Mouse (Mus musculus) limb, embryonic 12.5 days (tissue): Measurements from ENCODE around the gene Jazf1. TPM values are rescaled to one million over a fixed set of nuclear protein-coding genes. Genes with fewer than 3 reads are reported as not detected.

Experiments used
- ATAC-seq: fragments of 200-750 bp; cut with Nextera tagmentation; 2 replicates; pipeline ENCODE4 v1.8.0; 2017; ENCODE audit warnings: low read depth, moderate TSS enrichment; ENCODE audit not compliant: insufficient number of reproducible peaks, insufficient read depth, low FRiP score, low TSS enrichment
- H3K27ac ChIP-seq: fragments of 300-500 bp; sonication (generic); 2 replicates; pipeline ENCODE4 v1.5.1; 2016; ENCODE audit warnings: mild to moderate bottlenecking, moderate library complexity
- H3K27me3 ChIP-seq: fragments of 300-500 bp; sonication (generic); 2 replicates; pipeline ENCODE4 v1.6.1; 2016; ENCODE audit warnings: mild to moderate bottlenecking, moderate library complexity
- H3K36me3 ChIP-seq: fragments of 300-500 bp; sonication (generic); 2 replicates; pipeline ENCODE4 v1.6.1; 2016; ENCODE audit warnings: mild to moderate bottlenecking, moderate library complexity
- H3K4me1 ChIP-seq: fragments of 300-500 bp; sonication (generic); replicated peaks from 2 replicates; pipeline ENCODE4 v1.6.1; 2016
- H3K4me2 ChIP-seq: fragments of 300-500 bp; sonication (generic); 2 replicates; pipeline ENCODE4 v1.6.1; 2016; ENCODE audit warnings: mild to moderate bottlenecking, moderate library complexity
- H3K4me3 ChIP-seq: fragments of 300-500 bp; sonication (generic); replicated peaks from 2 replicates; pipeline ENCODE4 v1.5.1; 2016; ENCODE audit warnings: mild to moderate bottlenecking
- H3K9ac ChIP-seq: fragments of 300-500 bp; sonication (generic); replicated peaks from 2 replicates; pipeline ENCODE4 v1.6.1; 2016; ENCODE audit warnings: mild to moderate bottlenecking, moderate library complexity
- H3K9me3 ChIP-seq: fragments of 300-500 bp; sonication (generic); 2 replicates; pipeline ENCODE4 v1.6.1; 2016; ENCODE audit warnings: mild to moderate bottlenecking, moderate library complexity
- WGBS: fragments of 180-500 bp; shearing (Covaris S2); methylation state at CpG from one replicate; pipeline ENCODE4 v1.1.7; 2016; 5-methylcytosine and 5-hydroxymethylcytosine counted together
- polyA plus RNA-seq: library from polyadenylated mRNA; unstranded; fragments of >200 nt; fragmentation: Nextera tagmentation; extraction: Ambion mirVana; gene quantifications from 2 replicates; pipeline ENCODE4 v1.2.1, GENCODE M21; 2016

Gene Jazf1
- polyA plus RNA-seq, 1 experiment from 2014 or later: 12.8 TPM

DNA sequence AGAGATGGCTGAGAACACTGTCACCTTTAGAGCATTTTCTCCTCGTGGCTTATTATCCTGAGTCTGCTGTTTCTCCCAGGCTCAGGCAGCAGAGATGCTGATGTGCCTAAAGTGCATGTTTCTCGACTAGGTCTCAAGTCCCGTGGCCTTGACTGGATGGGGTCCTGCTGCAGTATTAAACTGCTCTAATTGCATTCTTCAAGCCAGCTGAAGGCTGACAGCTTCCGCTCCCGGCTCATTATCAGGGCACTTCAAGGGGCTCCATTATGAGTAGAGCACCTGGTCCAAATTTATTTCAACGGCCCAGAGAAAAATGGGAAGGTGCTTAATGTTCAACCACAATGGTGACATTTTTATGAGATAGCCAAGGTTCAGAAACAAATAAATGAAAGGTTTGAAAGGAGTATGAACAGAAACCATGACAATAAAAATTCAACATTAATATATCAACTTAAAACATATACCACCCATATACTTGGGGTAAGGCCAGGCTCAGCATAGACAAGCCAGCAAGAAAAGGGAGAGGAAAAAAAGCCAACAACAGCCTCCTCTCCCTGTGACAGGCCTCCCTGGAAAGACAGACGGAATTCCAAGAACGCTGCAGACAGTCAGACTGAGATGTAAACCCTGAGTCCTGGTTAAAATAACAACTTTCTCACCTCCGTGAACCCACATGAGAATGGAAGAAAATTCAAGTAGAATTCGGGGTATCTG, 100.7 kb downstream of the Jazf1 start:
- no peaks in the 10 kb centered on the region for H3K36me3 ChIP-seq
- no peak overlapping the region for H3K4me2 ChIP-seq
- WGBS: 13% methylated on average over 10 of the region's 10 CpGs
- peaks cover 5% of the 10 kb centered on the region; the same call in 1 of the 2 replicates for H3K27me3 ChIP-seq
- peaks cover 67% of the 10 kb centered on the region for H3K4me1 ChIP-seq
- H3K9me3 ChIP-seq: no peaks in the 10 kb centered on the region
- H3K4me3 ChIP-seq: no peak overlapping the region
- peak overlapping the region; percentile 90 for H3K27ac ChIP-seq
- peak; percentile 82 for ATAC-seq
- H3K9ac ChIP-seq: no peak overlapping the region

- no peak overlapping the region for H3K4me3 ChIP-seq
- peaks cover 76% of the 10 kb centered on the region for H3K4me1 ChIP-seq
- ATAC-seq: no peak
- H3K4me2 ChIP-seq: peak overlapping the region; percentile 24; the same call in 1 of the 2 replicates
- no peaks in the 10 kb centered on the region for H3K36me3 ChIP-seq
- H3K9ac ChIP-seq: 0 out of 2 replicates have a peak overlapping the region, but pooled peaks have one; percentile 34
- WGBS: 17% methylated on average over 4 of the region's 4 CpGs
- H3K9me3 ChIP-seq: no peaks in the 10 kb centered on the region
- H3K27me3 ChIP-seq: peaks cover 2% of the 10 kb centered on the region; the same call in 1 of the 2 replicates
- H3K27ac ChIP-seq: peak overlapping the region; percentile 94
These were observed 102.4 kb downstream of the Jazf1 start for GRCm38 (mm10) chr6:52966001-52966400.

- peaks cover 82% of the 10 kb centered on the region for H3K4me1 ChIP-seq
- H3K36me3 ChIP-seq: no peaks in the 10 kb centered on the region
- no peak for ATAC-seq
- no peaks in the 10 kb centered on the region for H3K27me3 ChIP-seq
- 21% methylated on average over 7 of the region's 7 CpGs for WGBS
- no peaks in the 10 kb centered on the region for H3K9me3 ChIP-seq
- H3K4me3 ChIP-seq: no peak overlapping the region
- H3K4me2 ChIP-seq: peak overlapping the region; percentile 24
- H3K27ac ChIP-seq: peak overlapping the region; percentile 94
- H3K9ac ChIP-seq: peak overlapping the region; percentile 32; the same call in 1 of the 2 replicates
These were observed 103.1 kb downstream of the Jazf1 start for GRCm38 (mm10) chr6:52965340-52965739.

DNA sequence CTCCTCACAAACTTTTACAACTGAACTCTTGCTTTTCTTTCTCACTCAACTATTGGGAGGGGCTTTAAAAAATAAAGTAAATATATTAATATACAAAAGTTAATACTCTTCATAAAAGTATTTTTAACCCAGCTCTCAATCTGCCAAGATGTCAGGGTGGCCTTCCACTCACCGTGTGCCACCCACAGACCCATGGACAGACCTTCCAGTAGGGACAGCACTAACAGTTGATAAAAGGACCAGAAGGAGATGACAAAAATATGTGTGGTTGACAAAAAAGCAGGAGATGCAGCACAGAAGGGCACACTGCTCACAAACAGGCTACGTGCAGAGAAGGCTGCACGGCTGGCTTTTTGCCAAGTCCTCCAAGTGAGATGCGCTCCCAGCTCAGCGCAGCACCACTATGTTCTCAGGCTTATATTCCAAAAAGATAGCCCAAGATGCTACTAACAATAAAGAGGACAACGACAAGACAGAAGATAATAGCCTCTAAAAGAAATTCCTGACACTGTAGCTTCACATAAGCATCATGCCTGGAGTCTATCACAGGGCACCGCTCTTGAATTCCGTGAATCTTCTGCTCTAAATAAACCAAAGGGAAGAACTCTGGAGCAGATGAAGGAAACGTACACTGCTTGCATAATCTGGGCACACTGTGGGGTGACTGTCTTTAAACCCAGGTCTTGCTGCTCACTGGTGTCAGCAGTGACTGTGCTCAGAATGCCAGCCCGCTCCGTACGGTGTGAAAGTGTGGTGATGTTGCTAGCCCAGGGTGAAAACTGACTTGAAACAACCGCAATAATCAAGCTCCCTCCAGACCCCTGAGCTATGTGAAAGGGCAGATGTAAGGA, 104.4 kb downstream of the Jazf1 start:
- Histone ChIP-seq H3K4me3 (no peak overlapping the region), H3K36me3 (no peaks in the 10 kb centered on the region), H3K27me3 (no peaks in the 10 kb centered on the region), H3K9ac (no peak overlapping the region), H3K4me2 (peak overlapping the region; percentile 16), H3K27ac (peak overlapping the region; percentile 88), H3K4me1 (peaks cover 75% of the 10 kb centered on the region), H3K9me3 (no peaks in the 10 kb centered on the region)
- 38% methylated on average over 13 of the region's 13 CpGs for WGBS
- no peak for ATAC-seq

- Histone ChIP-seq H3K27ac (peak overlapping the region; percentile 88), H3K9ac (no peak overlapping the region)
- ATAC-seq: no peak
These were observed 105.0 kb downstream of the Jazf1 start for GRCm38 (mm10) chr6:52963430-52963732.

GRCm38 (mm10) chr6:52962600-52963429, 105.6 kb downstream of the Jazf1 start:
- no peak overlapping the region for H3K9ac ChIP-seq
- H3K4me2 ChIP-seq: no peak overlapping the region
- WGBS: 39% methylated on average over 4 of the region's 4 CpGs
- no peak for ATAC-seq
- no peaks in the 10 kb centered on the region for H3K9me3 ChIP-seq
- no peaks in the 10 kb centered on the region for H3K27me3 ChIP-seq
- H3K4me3 ChIP-seq: no peak overlapping the region
- H3K36me3 ChIP-seq: no peaks in the 10 kb centered on the region
- H3K4me1 ChIP-seq: peaks cover 69% of the 10 kb centered on the region
- peak overlapping the region; percentile 88 for H3K27ac ChIP-seq

More at GRCm38 (mm10) chr6:52963430-52963732, 105.0 kb downstream of the Jazf1 start:
- Histone ChIP-seq H3K9me3 (no peaks in the 10 kb centered on the region), H3K4me2 (no peak overlapping the region), H3K4me1 (peaks cover 70% of the 10 kb centered on the region), H3K4me3 (no peak overlapping the region), H3K36me3 (no peaks in the 10 kb centered on the region), H3K27me3 (no peaks in the 10 kb centered on the region)
- 23% methylated on average over 6 of the region's 6 CpGs for WGBS

GRCm38 (mm10) chr6:52961660-52962490, 106.6 kb downstream of the Jazf1 start:
- Histone ChIP-seq H3K9me3 (no peaks in the 10 kb centered on the region), H3K4me1 (peaks cover 69% of the 10 kb centered on the region), H3K27me3 (no peaks in the 10 kb centered on the region), H3K4me2 (no peak overlapping the region), H3K27ac (peak overlapping the region; percentile 88), H3K4me3 (no peak overlapping the region), H3K9ac (no peak overlapping the region), H3K36me3 (no peaks in the 10 kb centered on the region)
- 65% methylated on average over 6 of the region's 6 CpGs for WGBS
- 0 out of 2 replicates have a peak, but pooled peaks have one; percentile 14 for ATAC-seq

DNA sequence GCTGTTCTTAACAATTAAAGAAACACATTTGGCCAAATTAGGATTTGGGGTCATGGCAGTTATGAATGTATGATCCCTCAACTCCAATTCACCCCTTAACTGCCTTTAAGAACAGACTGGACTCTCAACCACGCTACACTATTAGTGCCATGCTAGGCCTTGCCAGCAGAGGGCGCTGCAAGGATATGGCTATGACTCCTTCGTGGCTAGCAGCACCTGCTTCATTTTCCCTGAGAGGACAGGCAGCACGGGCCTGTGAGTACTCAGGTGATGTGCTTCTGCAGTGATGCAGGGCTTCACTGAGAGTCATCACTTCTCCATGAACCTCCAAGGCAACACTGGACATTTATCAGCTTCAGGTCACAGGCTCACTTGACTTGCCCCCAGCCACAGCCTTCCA, 110.7 kb downstream of the Jazf1 start:
- 3% methylated on average over 4 of the region's 4 CpGs for WGBS
- H3K27me3 ChIP-seq: no peaks in the 10 kb centered on the region
- H3K27ac ChIP-seq: no peak overlapping the region
- H3K36me3 ChIP-seq: no peaks in the 10 kb centered on the region
- H3K4me2 ChIP-seq: no peak overlapping the region
- no peak overlapping the region for H3K9ac ChIP-seq
- no peak for ATAC-seq
- H3K9me3 ChIP-seq: no peaks in the 10 kb centered on the region
- peaks cover 55% of the 10 kb centered on the region for H3K4me1 ChIP-seq
- no peak overlapping the region for H3K4me3 ChIP-seq

DNA sequence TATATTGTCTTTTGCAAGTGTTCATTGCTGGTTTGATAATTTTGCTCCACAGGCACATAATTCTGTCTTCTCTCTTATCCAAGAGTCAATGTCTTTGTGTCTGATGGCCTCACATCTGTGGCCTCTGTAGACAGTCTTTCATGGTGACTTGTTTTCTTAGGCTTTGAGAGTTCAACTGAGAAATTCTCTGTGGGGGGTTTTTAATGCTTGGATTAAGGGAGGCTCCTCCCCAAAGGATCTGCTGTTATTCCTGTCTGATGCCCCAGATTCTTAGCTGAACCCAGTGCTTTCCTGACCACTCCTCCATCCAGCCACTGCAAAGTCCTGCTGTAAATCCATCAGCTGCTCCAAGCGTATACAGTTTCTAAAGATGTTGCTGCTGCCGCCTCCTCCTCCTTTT, 112.3 kb downstream of the Jazf1 start:
- WGBS: 67% methylated on average over 2 of the region's 2 CpGs
- Histone ChIP-seq H3K9me3 (no peaks in the 10 kb centered on the region), H3K36me3 (no peaks in the 10 kb centered on the region), H3K4me2 (no peak overlapping the region), H3K4me3 (no peak overlapping the region), H3K9ac (no peak overlapping the region), H3K4me1 (peaks cover 53% of the 10 kb centered on the region), H3K27ac (no peak overlapping the region), H3K27me3 (no peaks in the 10 kb centered on the region)
- no peak for ATAC-seq

DNA sequence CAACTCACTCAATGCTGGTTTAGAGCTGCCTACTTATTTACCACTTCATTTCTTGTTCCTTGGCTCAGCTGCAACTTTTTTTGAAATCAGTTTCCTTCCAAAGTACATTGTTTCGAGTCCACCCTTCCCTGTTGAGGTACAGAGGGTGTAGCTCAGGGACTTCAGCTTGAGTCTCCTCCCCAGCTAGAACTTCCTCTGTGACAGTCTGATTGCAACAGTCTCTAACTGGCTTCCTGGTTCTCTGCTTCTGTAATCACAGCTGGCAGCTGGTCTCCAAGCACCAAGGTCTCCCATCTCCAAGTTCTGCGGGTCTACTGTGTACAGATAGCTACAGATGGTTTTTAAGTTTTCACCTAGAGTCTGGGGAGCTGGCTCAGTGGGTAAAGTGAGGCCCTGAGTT, 113.1 kb downstream of the Jazf1 start:
- WGBS: 81% methylated on average over 2 of the region's 2 CpGs
- no peak for ATAC-seq
- Histone ChIP-seq H3K4me2 (no peak overlapping the region), H3K36me3 (no peaks in the 10 kb centered on the region), H3K27me3 (no peaks in the 10 kb centered on the region), H3K4me3 (no peak overlapping the region), H3K27ac (peak overlapping the region; percentile 45; the same call in 1 of the 2 replicates), H3K4me1 (peaks cover 54% of the 10 kb centered on the region), H3K9ac (no peak overlapping the region), H3K9me3 (no peaks in the 10 kb centered on the region)
